ENCODE assay signal across 8 mouse cellular contexts in the genomic region with DNA sequence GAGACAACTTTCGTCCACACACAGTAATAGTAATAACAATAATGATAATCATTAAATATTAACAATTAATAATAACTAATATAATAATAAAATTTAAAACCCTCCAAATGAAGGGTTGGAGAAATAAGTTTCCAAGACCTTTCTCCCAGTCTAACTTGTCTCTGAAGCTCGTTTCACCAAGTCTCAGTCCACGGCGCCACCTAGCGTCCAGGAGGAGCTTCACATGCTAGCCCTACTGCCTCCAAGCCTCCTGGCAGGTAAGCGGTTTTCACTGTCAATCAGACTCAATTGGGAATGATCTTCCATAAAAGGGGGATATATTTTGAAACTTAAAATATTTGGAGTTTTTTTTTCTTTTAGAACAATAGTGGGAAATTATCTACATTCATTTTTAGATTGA. TPM values are rescaled to one million over a fixed set of nuclear protein-coding genes. Genes with fewer than 3 reads are reported as not detected.
DNase-seq lines count a peak whose midpoint lies in the region; ATAC-seq lines count a peak whose summit lies in the region.

No protein-coding gene starts in this region.

- H3K27me3 ChIP-seq in intestine, embryonic 16.5 days (replicated peaks; ENCODE audit: control insufficient read depth, insufficient read depth, low read length) = no peaks in the 10 kb centered on the region
- no peaks in the 10 kb centered on the region for H3K27me3 ChIP-seq in midbrain, embryonic 11.5 days (ENCODE audit: control insufficient read depth, insufficient read depth, low read length)

- H3K4me2 ChIP-seq in intestine, embryonic 16.5 days (ENCODE audit: low read depth, low read length) = peak overlapping the region; percentile 43
- H3K4me2 ChIP-seq in midbrain, embryonic 11.5 days = no peak overlapping the region; the same call in 1 of the 2 replicates

- ATAC-seq in intestine, embryonic 16.5 days = no peak; the same call in 1 of the 2 replicates
- ATAC-seq in midbrain, embryonic 11.5 days (ENCODE audit: low FRiP score) = no peak

- H3K9me3 ChIP-seq in intestine, embryonic 16.5 days (ENCODE audit: control insufficient read depth, low read length) = no peaks in the 10 kb centered on the region
- no peaks in the 10 kb centered on the region for H3K9me3 ChIP-seq in midbrain, embryonic 11.5 days (ENCODE audit: control insufficient read depth, low read length)

- no peaks in the 10 kb centered on the region for H3K36me3 ChIP-seq in intestine, embryonic 16.5 days (ENCODE audit: control insufficient read depth, insufficient read depth, low read length)
- no peaks in the 10 kb centered on the region for H3K36me3 ChIP-seq in midbrain, embryonic 11.5 days (ENCODE audit: control insufficient read depth, insufficient read depth, low read length)

- peak; percentile 80 to 93 for DNase-seq in adrenal gland, adult (ENCODE audit: inconsistent age in 2 of 2, low spot score in 1 of 2)
- peak; percentile 86 for DNase-seq in embryo, embryonic 10.5 days (ENCODE audit: low spot score)
- peak; percentile 79 to 81 for DNase-seq in gastrocnemius, postnatal 36 days
- DNase-seq in left cerebral cortex, postnatal 36 days (ENCODE audit: low spot score in 2 of 2) = peak; percentile 71 to 77
- peak; percentile 93 for DNase-seq in midbrain, embryonic 11.5 days (ENCODE audit: low spot score, missing footprints)
- peak; percentile 91 for DNase-seq in right cerebral cortex, postnatal 4 days
- DNase-seq in yolk sac, embryonic 10.5 days (ENCODE audit: low spot score) = peak; percentile 57

- 8% methylated on average over 6 of the region's 6 CpGs for WGBS in intestine, embryonic 16.5 days
- 16% methylated on average over 6 of the region's 6 CpGs for WGBS in midbrain, embryonic 11.5 days

- H3K4me1 ChIP-seq in intestine, embryonic 16.5 days (ENCODE audit: control insufficient read depth, insufficient read depth, low read length) = peaks cover 8% of the 10 kb centered on the region
- no peaks in the 10 kb centered on the region for H3K4me1 ChIP-seq in midbrain, embryonic 11.5 days (ENCODE audit: control insufficient read depth, insufficient read depth, low read length)

- peak overlapping the region; percentile 21 for H3K4me3 ChIP-seq in intestine, embryonic 16.5 days (ENCODE audit: low read length)
- no peak overlapping the region for H3K4me3 ChIP-seq in midbrain, embryonic 11.5 days (ENCODE audit: low read depth, low read length)

- H3K27ac ChIP-seq in intestine, embryonic 16.5 days (ENCODE audit: low read length) = peak overlapping the region; percentile 39; the same call in 1 of the 2 replicates
- no peak overlapping the region for H3K27ac ChIP-seq in midbrain, embryonic 11.5 days (ENCODE audit: low read depth, low read length)

- H3K9ac ChIP-seq in intestine, embryonic 16.5 days (ENCODE audit: low read depth, low read length) = no peak overlapping the region
- no peak overlapping the region for H3K9ac ChIP-seq in midbrain, embryonic 11.5 days (ENCODE audit: low read length)

- intact Hi-C loops in gastrocnemius, postnatal 36 days (cut with DNase I) = loop anchor here (5.0 to 10.0 kb wide), 2 partner anchors 144 to 447 kb away; no protein-coding TSS in a partner anchor
- intact Hi-C loops in left cerebral cortex, postnatal 36 days (cut with DNase I) = loop anchor here (5.0 kb wide), 2 partner anchors 144 to 439 kb away; no protein-coding TSS in a partner anchor

RNA-seq across cellular contexts. Expression of gene Ric1, which starts 20.6 kb away (rescaled TPM):
- total RNA-seq in gastrocnemius, postnatal 36 days (2021) = 10 to 100 TPM; 22.9 to 23.2 TPM
- polyA plus RNA-seq in intestine, embryonic 16.5 days (2015; fragmentation: Nextera tagmentation; extraction: Ambion mirVana) = 8.0 and 9.0 TPM in 2 replicates
- total RNA-seq in left cerebral cortex, postnatal 36 days (2021) = 10 to 100 TPM; 32.2 to 37.9 TPM
- polyA plus RNA-seq in midbrain, embryonic 11.5 days (2014; fragmentation: Nextera tagmentation; extraction: Ambion mirVana) = 10.8 and 11.8 TPM in 2 replicates
